Mouse (Mus musculus) cerebral cortex, adult 2 months (tissue): ENCODE data around the gene Tns4.

Source experiments
- WGBS: fragments of 180-500 bp; shearing (Covaris S2); methylation state at CpG from one replicate; pipeline ENCODE4 v1.1.7; 2018; 5-methylcytosine and 5-hydroxymethylcytosine counted together

The Tns4 gene

GRCm38 (mm10) chr11:99047643-99048042 lies 41.5 kb downstream of the Tns4 start:
- WGBS, result 47% methylated on average over 2 of the region's 2 CpGs

GRCm38 (mm10) chr11:99047120-99047519 lies 42.0 kb downstream of the Tns4 start:
- WGBS, result 50% methylated on average over 5 of the region's 5 CpGs

GRCm38 (mm10) chr11:99045159-99045889 lies 43.8 kb downstream of the Tns4 start:
- 81% methylated on average over 12 of the region's 12 CpGs for WGBS

- WGBS, result 97% methylated on average over 5 of the region's 5 CpGs
Observed at GRCm38 (mm10) chr11:99044306-99044705, 44.8 kb downstream of the Tns4 start.

- WGBS, result 75% methylated on average over 6 of the region's 6 CpGs
Observed at GRCm38 (mm10) chr11:99043632-99044031, 45.5 kb downstream of the Tns4 start.

GRCm38 (mm10) chr11:99042834-99043431 lies 46.2 kb downstream of the Tns4 start:
- 38% methylated on average over 12 of the region's 12 CpGs for WGBS

GRCm38 (mm10) chr11:99041841-99042780 lies 47.0 kb downstream of the Tns4 start:
- WGBS, result 46% methylated on average over 16 of the region's 16 CpGs

- WGBS, result 1% methylated on average over 62 of the region's 63 CpGs
Observed at GRCm38 (mm10) chr11:99041051-99041729, 47.9 kb downstream of the Tns4 start, which contains the start of gene Igfbp4. TSS of gene Igfbp4 (plus strand) at chr11:99041244.

- 4% methylated on average over 17 of the region's 17 CpGs for WGBS
Observed at GRCm38 (mm10) chr11:99040346-99040974, 48.6 kb downstream of the Tns4 start.

- WGBS, result 1% methylated on average over 15 of the region's 15 CpGs
Observed at GRCm38 (mm10) chr11:99039782-99040181, 49.3 kb downstream of the Tns4 start.

- 80% methylated on average over 6 of the region's 6 CpGs for WGBS
Observed at GRCm38 (mm10) chr11:99036254-99036653, 52.9 kb downstream of the Tns4 start.

GRCm38 (mm10) chr11:99035350-99035749 lies 53.8 kb downstream of the Tns4 start:
- 81% methylated on average over 4 of the region's 4 CpGs for WGBS

GRCm38 (mm10) chr11:99026899-99027440 lies 62.1 kb downstream of the Tns4 start:
- 81% methylated on average over 12 of the region's 12 CpGs for WGBS

GRCm38 (mm10) chr11:99025878-99026277 lies 63.2 kb downstream of the Tns4 start:
- 96% methylated on average over 6 of the region's 6 CpGs for WGBS

GRCm38 (mm10) chr11:99024468-99025134 lies 64.5 kb downstream of the Tns4 start:
- WGBS, result 28% methylated on average over 18 of the region's 18 CpGs

- whole genome bisulfite sequencing, result under 1% methylated on average over 54 of the region's 54 CpGs
Observed at GRCm38 (mm10) chr11:99023500-99024467, 65.3 kb downstream of the Tns4 start, which contains the start of gene Top2a. TSS of gene Top2a (minus strand) at chr11:99024189.

GRCm38 (mm10) chr11:99023094-99023493 lies 66.0 kb downstream of the Tns4 start:
- 19% methylated on average over 4 of the region's 4 CpGs for WGBS

GRCm38 (mm10) chr11:99022384-99022933 lies 66.6 kb downstream of the Tns4 start:
- 78% methylated on average over 5 of the region's 5 CpGs for WGBS

- 97% methylated on average over 6 of the region's 6 CpGs for WGBS
Observed at GRCm38 (mm10) chr11:99019844-99020243, 69.3 kb downstream of the Tns4 start.
